Mouse (Mus musculus) hematopoietic multipotent progenitor cell, adult 10-12 weeks (in vitro differentiated cells): ENCODE measurements around the gene Olfr223. TPM values are rescaled to one million over a fixed set of nuclear protein-coding genes. Genes with fewer than 3 reads are reported as not detected.

ENCODE experiments used
- polyA plus RNA-seq: library from polyadenylated mRNA; stranded (reverse); fragments of >175 nt; gene quantifications from 2 replicates; pipeline ENCODE4 v1.2.3, GENCODE M21; 2012; ENCODE audit warnings: low replicate concordance

Olfr223 gene
- not detected in 2 replicates for polyA plus RNA-seq

GRCm38 (mm10) chr11:59593189-59593588 is at the start of gene Olfr223:
TSS of gene Olfr223 (minus strand) at chr11:59593289.

DNA sequence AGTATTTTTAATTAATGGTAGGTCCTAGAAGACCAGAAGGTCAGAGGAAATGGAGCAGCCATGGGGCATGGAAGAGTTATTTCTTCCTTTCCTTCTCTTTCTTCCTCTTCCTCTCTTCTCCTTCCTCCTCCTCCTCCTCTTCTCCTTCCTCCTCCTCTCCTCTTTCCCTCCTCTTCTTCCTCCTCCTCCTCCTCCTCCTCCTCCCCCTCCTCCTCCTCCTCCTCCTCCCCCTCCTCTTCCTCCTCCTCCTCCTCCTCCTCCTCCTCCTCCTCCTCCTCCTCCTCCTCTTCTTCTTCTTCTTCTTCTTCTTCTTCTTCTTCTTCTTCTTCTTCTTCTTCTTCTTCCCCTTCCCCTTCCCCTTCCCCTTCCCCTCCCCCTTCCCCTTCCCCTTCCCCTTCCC is 17.0 kb downstream of the Olfr223 start, which contains the start of gene Olfr222:
Olfr222 (minus strand) TSS at position 101 of the 400 bp plus-strand sequence.

DNA sequence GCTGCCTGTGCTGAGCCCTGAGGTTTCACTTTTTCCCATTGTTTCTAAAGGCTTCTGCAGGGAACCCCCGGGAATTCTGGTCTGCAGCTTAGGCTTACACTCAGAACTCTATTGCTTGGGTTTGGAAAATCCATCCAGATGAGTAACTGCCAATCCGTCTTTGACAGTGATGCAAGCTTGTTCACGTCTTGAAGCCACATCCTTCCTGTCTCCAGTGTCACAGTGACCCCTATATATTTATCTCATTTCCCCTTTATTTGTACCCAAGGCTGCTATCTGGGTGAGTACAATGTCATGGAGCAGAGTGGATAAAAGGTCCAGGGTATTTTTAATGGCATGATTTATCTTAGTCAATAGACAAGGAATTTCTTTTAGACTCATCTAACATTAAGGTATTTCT is 51.8 kb downstream of the Olfr223 start, which contains the start of gene Nlrp3:
Nlrp3 (plus strand) TSS at position 245 of the 400 bp plus-strand sequence.

Other genes starting within 250 kb of the Olfr223 start
- not detected in 2 replicates for gene Prss38, start 217.6 kb downstream of the Olfr223 start, polyA plus RNA-seq
- gene Jmjd4, start 143.2 kb downstream of the Olfr223 start, polyA plus RNA-seq: 7.4 and 11.1 TPM in 2 replicates
- gene Snap47, start 142.1 kb downstream of the Olfr223 start, polyA plus RNA-seq: 2.5 and 6.5 TPM in 2 replicates
- 0.21 TPM in 1 of 2 replicates, not detected in the other for gene Zfp867, start 120.8 kb downstream of the Olfr223 start, polyA plus RNA-seq
- gene Zkscan17, start 66.5 kb downstream of the Olfr223 start, polyA plus RNA-seq: 39.3 and 44.1 TPM in 2 replicates
- 2.5 and 4.4 TPM in 2 replicates for gene Nlrp3, start 51.7 kb downstream of the Olfr223 start, polyA plus RNA-seq
- not detected in 2 replicates for gene Olfr222, start 17.1 kb downstream of the Olfr223 start, polyA plus RNA-seq
- 41.2 and 67.7 TPM in 2 replicates for gene Mprip, start 68.0 kb upstream of the Olfr223 start, polyA plus RNA-seq
- gene Pld6, start 194.4 kb upstream of the Olfr223 start, polyA plus RNA-seq: 0.10 and 0.17 TPM in 2 replicates
- 21.5 and 55.5 TPM in 2 replicates for gene Flcn, start 216.7 kb upstream of the Olfr223 start, polyA plus RNA-seq
- 8.8 and 13.7 TPM in 2 replicates for gene Nt5m, start 246.2 kb upstream of the Olfr223 start, polyA plus RNA-seq
- 11.0 and 14.2 TPM in 2 replicates for gene Cops3, start 246.5 kb upstream of the Olfr223 start, polyA plus RNA-seq